Mouse (Mus musculus) embryonic facial prominence, embryonic 11.5 days (tissue): ENCODE data around the gene Wdsub1. TPM values are rescaled to one million over a fixed set of nuclear protein-coding genes. Genes with fewer than 3 reads are reported as not detected.

ENCODE experiments used
- ATAC-seq: fragments of 200-750 bp; cut with Nextera tagmentation; replicated peaks from 2 replicates; pipeline ENCODE4 v1.8.0; 2017; ENCODE audit warnings: low read depth; ENCODE audit not compliant: insufficient number of reproducible peaks, low FRiP score, low TSS enrichment
- DNase-seq: peaks from one replicate; pipeline ENCODE4 v3.0.0-alpha.2; 2015; ENCODE audit warnings: low spot score
- H3K27ac ChIP-seq: fragments of 300-500 bp; sonication (generic); replicated peaks from 2 replicates; pipeline ENCODE4 v1.5.1; 2014; ENCODE audit warnings: mild to moderate bottlenecking, low read depth, low read length, control low read depth
- H3K27me3 ChIP-seq: fragments of 300-500 bp; sonication (generic); 2 replicates; pipeline ENCODE4 v1.6.1; 2014; ENCODE audit warnings: mild to moderate bottlenecking, low read length, moderate library complexity, mixed read lengths; ENCODE audit not compliant: control insufficient read depth, insufficient read depth
- H3K36me3 ChIP-seq: fragments of 300-500 bp; sonication (generic); replicated peaks from 2 replicates; pipeline ENCODE4 v1.6.1; 2014; ENCODE audit warnings: low read depth, mild to moderate bottlenecking, low read length, moderate library complexity, mixed read lengths; ENCODE audit not compliant: control insufficient read depth, insufficient read depth
- H3K4me1 ChIP-seq: fragments of 300-500 bp; sonication (generic); 2 replicates; pipeline ENCODE4 v1.6.1; 2014; ENCODE audit warnings: low read length, mixed read lengths; ENCODE audit not compliant: control insufficient read depth, insufficient read depth
- H3K4me2 ChIP-seq: fragments of 300-500 bp; sonication (generic); 2 replicates; pipeline ENCODE4 v1.6.1; 2014; ENCODE audit warnings: low read depth, mild to moderate bottlenecking, control low read depth, low read length, moderate library complexity
- H3K4me3 ChIP-seq: fragments of 300-500 bp; sonication (generic); 2 replicates; pipeline ENCODE4 v1.5.1; 2014; ENCODE audit warnings: low read depth, low read length, control low read depth
- H3K9ac ChIP-seq: fragments of 300-500 bp; sonication (generic); replicated peaks from 2 replicates; pipeline ENCODE4 v1.6.1; 2014; ENCODE audit warnings: mild to moderate bottlenecking, control low read depth, low read length
- H3K9me3 ChIP-seq: fragments of 300-500 bp; sonication (generic); replicated peaks from 2 replicates; pipeline ENCODE4 v1.6.1; 2016; ENCODE audit warnings: mild to moderate bottlenecking, low read length, inconsistent platforms, mixed read lengths; ENCODE audit not compliant: control insufficient read depth
- WGBS: fragments of 180-500 bp; shearing (Covaris S2); extraction: QIAGEN DNeasy Blood & Tissue Kit; methylation state at CpG from one replicate; pipeline ENCODE4 v1.1.7; 2014; 5-methylcytosine and 5-hydroxymethylcytosine counted together
- polyA plus RNA-seq: library from polyadenylated mRNA; unstranded; fragments of >200 nt; fragmentation: Nextera tagmentation; extraction: Ambion mirVana; gene quantifications from 2 replicates; pipeline ENCODE4 v1.2.1, GENCODE M21; 2014

Gene Wdsub1
- polyA plus RNA-seq, 1 experiment from 2014 or later = 20.9 TPM

GRCm38 (mm10) chr2:59802722-59803387 lies 79.5 kb downstream of the Wdsub1 start:
- Histone ChIP-seq H3K4me2 (no peak overlapping the region), H3K27ac (no peak overlapping the region), H3K9ac (no peak overlapping the region), H3K36me3 (peaks cover 7% of the 10 kb centered on the region), H3K4me3 (no peak overlapping the region), H3K9me3 (no peaks in the 10 kb centered on the region), H3K27me3 (no peaks in the 10 kb centered on the region), H3K4me1 (no peaks in the 10 kb centered on the region)
- ATAC-seq (no peak), DNase-seq (no peak)
- WGBS = 83% methylated on average over 8 of the region's 8 CpGs
